Mouse (Mus musculus) granulocyte monocyte progenitor cell, adult 5-6 weeks (primary cell): ENCODE data around the gene Jade1. TPM values are rescaled to one million over a fixed set of nuclear protein-coding genes. Genes with fewer than 3 reads are reported as not detected.

Source experiments
- ATAC-seq: replicated peaks from 2 replicates; pipeline ENCODE4 v1.8.0; 2016; ENCODE audit warnings: mild to moderate bottlenecking, moderate TSS enrichment, inconsistent platforms; ENCODE audit not compliant: poor library complexity, severe bottlenecking
- total RNA-seq, 2 experiments: library from RNA; stranded (forward) in 1 of 2; stranded (reverse) in 1 of 2; fragments of 200-712, 200-1000 nt in 1 of 2; fragments of >200 nt in 1 of 2; fragmentation: Nextera tagmentation in 1 of 2; gene quantifications; 2 replicates each; pipeline ENCODE4 v1.2.3; 2014 to 2017

Gene Jade1
- total RNA-seq, 2 experiments from 2014 or later = 53.3 to 72.7 TPM

- ATAC-seq = peak; percentile 36
Measured at GRCm38 (mm10) chr3:41574208-41574607, 18.7 kb downstream of the Jade1 start.

- 0 out of 2 replicates have a peak, but pooled peaks have one; percentile 21 for ATAC-seq
Measured at GRCm38 (mm10) chr3:41574720-41575435, 19.3 kb downstream of the Jade1 start.

- no peak for ATAC-seq
Measured at GRCm38 (mm10) chr3:41575971-41576370, 20.4 kb downstream of the Jade1 start.

GRCm38 (mm10) chr3:41577240-41577639 is 21.7 kb downstream of the Jade1 start:
- no peak for ATAC-seq

GRCm38 (mm10) chr3:41579873-41580272 is 24.3 kb downstream of the Jade1 start:
- ATAC-seq = peak; percentile 58

DNA sequence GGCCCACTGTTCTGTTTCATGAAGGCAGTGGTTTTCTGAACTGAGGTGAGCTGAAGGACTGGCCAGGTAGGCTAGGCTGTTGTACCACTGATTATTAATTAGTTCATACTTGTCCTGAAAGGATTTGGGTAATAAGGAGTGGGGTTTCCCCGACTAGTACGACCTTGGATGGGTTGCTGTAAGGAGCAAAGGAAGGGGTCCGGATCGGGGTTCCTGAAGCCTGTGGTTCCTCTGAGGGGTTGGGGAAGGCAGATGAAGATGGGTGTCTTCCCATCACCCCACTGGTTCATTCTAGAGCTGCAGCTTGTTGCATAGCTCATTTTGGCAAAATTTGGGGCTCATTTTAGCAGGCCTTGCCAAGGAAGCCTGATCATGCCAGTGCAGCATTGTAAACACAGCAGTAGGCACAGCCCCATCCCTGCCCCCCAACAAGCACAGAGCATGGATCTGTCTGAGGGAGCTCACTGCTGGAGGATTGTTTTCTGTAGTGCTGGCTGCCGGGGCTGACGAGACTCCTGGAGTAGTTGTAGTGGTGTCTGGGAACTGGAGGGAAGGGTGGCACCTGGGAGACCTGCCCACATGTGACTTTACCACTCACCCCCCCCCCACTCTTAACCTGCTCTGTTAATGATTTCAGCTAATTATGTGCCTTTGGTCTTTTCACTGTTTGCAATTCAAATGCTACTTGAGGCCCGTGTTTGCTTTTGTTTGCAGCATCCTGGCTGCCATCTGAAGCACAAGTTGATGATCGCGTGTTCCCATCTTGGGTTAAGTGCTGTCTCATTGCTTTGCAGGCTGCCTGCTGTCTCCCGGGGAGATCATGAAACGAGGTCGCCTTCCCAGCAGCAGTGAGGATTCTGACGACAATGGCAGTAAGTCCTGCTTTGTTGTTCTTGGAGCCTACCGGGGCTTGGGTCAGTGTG is 25.1 kb downstream of the Jade1 start:
- no peak for ATAC-seq

- ATAC-seq = no peak
Measured at GRCm38 (mm10) chr3:41581436-41581835, 25.9 kb downstream of the Jade1 start.

DNA sequence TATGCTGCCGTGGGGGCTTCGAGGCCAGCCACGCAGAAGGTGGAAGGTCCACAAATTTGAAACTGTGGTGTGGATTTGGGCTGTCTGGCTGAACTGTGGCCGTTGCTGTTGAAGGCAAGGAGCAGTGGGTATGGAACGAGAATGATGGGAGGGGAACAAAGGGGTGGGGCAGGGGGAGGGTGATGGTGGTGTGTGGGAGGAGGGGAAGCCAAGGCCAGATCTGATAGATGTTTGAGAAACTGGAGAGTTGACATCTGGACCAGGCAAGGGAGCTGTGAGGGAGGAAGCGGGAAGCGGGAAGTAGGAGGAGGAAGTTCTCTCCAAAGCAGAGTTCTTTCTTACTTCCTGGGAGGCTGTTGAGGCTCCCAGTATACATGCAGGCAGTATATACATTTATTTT is 26.7 kb downstream of the Jade1 start:
- peak; percentile 31 for ATAC-seq

DNA sequence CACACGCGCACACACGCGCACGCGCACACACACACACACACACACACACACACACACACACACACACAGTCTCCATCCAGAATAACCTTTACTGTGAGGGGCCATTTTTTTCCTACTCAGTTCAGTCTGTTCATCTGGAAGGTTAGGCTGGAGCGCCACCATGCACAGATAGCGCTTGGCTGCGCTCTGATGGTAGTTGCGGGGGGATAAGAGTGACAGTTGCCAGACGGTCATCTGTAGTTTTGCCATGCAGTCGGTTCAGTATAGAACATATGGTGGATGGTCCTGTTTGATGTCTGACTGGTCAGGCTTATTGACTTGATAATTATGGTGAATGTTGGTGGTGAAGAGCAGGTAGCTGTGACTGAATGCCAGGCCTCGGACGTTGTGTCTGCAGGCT is 27.6 kb downstream of the Jade1 start:
- no peak for ATAC-seq

- no peak for ATAC-seq
Measured at GRCm38 (mm10) chr3:41583621-41584020, 28.1 kb downstream of the Jade1 start.

DNA sequence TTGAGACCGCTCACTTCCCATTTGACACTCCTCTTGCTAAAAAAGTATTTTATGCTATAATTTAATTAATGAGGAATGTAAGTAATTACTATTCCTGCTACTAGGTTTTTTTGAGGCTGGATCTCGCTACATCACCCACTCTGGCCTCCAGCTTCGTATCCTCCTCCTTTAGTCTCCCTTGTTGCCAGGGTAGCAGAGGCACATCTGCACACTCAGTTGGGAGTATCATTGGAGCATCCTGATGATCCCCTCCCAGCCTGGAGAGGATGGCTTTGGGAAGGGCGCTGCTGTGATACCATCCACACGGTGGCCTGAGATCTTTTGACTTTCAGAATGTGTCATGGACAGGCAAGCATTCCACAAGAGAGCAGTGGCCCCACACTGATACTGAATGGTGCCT is 30.0 kb downstream of the Jade1 start:
- no peak for ATAC-seq

DNA sequence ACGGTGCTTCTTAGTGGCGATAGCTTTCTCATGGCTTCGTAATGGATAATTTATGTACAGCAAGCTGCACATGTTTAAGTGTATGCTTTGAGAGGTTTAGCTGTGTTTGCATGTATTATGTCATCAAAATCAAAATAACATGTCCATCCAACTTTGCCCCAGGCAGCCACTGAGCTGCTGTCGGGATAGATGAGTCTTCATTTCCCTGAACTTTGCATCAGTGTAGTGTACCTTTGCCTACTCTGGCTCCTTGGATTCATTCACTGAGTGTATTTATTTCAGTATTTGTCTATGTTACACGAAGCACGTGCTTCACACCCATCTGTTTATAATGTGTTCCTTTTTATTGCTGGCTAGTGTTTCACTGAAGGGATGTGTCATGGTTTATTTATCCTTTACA is 30.8 kb downstream of the Jade1 start:
- no peak for ATAC-seq

DNA sequence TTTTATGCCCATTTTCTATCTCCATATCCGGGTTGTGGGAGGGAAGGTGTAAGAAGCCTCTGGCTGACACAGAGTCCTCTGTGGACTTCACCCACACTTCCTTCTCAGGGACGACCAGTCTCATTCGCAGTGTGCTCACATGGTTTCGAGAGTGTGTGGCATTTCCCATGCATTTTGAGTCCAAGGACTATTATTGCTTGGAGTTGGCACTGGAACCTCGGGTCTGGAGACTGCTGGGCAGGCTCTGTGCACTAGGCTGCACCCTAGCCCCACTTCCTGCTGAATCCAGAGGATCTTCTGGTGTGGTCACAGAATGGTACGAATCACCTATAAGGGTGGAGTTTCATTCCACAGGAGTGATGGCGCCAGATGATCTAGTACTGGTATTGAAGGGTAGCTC is 31.4 kb downstream of the Jade1 start:
- peak; percentile 15; the same call in 1 of the 2 replicates for ATAC-seq

GRCm38 (mm10) chr3:41587588-41587987 is 32.1 kb downstream of the Jade1 start:
- ATAC-seq = peak; percentile 86

DNA sequence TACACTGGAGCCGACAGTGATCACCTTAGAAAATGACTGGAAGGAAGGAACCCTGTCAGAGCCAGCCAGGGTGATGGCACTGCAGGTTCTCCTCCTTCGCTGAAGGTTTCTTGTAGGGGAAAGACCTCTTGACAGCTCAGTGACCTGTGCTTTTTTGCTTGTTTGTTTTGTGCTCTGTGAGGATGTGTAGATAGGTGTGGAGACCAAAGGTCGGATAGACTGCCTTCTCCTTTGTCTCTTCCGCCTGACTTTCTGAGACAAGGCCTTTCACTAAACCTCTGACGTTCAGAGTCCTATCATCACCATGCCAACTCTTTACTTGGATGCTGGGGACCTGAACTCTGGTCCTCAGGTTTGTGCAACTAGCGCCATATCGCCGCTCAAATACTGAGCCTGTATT is 33.0 kb downstream of the Jade1 start:
- ATAC-seq = no peak

DNA sequence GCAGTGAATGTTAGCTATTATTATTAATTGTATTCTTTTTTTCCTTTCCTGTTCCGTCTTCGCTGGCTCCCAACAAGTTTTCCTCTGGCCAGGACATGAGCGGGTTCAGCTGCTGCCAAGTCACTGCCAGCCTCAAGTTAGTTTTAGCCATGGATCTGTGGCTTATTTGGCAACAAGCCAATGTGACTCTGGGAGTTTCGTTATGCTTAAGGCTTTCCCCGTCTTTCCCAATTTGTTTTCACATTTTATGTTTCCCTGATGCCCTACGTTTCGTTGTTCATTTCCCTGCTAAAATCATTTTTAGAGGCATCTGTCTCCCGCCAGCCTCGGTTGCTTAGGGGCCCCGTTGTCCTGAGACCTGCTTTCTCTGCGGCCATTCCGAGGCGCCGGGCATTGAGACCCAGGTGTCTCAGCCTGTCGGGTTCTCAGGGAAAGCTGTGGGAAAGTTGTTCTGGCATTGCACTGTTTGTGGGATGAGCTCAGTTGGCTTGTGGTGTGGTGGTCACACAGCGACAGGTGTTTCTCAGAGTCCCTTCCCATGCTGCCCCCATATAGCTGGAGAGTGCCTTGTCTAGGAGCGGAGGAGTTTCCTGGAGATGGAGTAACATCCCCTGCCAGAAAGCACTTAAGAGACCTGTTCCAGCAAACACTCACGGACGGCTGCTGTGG is 33.8 kb downstream of the Jade1 start:
- no peak for ATAC-seq

DNA sequence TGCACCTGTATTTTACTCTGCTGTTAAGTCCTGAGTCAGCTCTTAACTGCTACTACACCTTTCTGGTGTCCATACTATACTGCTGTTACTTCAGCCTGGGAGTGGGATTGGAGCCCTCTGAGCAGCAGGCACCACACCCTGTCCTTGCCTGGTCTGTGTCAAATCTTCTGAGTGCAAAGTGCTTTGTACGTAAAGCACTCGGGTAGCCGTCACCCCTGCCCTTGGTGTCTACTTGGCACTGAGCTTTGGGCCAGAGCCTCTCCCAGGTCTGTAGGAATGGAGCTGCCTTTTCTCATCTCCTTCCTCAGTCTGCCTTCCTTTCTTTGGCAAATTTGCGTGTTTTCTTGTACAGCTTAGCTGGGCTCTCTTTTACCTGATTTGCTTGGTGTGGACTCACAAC is 34.5 kb downstream of the Jade1 start:
- no peak for ATAC-seq

DNA sequence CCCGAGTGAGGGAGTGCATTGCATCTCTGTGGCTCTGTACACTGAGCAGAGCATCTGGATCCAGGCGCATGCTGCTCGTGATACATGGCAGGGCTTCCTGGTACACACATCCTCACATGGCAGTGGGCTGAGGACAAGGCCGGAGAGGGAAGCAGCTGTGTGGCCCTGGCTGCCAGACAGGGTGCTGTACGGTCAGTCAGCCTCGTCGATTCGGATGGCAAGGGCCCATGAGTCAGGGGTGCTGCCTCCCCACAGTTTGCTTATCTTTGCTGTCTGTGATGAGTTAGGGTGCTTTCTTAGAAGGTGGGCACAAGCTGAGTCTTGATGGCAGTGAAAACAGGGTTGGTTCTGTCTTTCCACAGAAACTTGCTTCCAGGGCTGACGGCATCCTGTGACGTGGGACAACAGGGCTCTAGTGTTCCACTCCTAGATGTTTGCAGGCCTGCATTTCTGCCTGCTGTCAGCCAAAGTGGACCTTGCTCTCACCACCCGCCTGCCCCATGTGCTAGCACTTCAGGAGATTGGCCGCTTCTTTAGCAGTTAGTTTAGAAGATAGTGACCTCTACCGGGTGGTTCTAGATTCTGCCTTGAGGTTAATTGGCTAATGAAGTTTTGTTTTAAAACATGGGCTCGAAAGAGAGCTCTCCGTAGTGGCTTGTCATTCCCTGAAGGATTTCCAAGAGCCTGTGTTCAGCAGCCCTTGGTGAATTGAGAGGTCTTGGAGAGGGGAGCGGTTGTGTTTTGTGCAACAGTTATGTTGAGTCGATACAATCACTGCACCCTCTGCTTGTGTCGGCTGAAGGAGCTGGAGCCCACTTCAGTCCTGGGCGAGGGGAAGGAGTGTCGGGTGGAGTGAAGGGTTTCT is 35.4 kb downstream of the Jade1 start:
- no peak for ATAC-seq

DNA sequence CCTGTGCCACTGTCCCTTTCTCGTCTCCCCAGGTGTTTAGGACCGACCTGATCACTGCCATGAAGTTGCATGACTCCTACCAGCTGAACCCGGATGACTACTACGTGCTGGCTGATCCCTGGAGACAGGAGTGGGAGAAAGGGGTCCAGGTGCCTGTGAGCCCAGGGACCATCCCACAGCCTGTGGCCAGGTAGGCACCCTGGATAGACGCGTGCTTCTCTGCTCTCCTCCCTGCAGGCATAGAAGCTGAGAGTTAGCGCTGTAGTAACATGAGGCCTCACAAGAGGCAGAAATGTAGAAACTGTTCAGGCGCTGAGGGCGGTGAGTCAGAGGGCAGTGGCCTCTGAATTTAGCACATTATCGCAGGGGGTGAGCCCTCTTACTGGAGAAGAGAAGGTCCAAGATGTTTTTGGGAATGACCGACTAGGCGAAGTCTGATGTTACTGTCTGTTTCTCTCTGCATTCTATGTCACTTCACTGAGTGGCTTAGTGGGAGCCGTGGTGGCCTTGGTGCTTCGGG is 36.2 kb downstream of the Jade1 start:
- no peak for ATAC-seq

GRCm38 (mm10) chr3:41592805-41593204 is 37.3 kb downstream of the Jade1 start:
- ATAC-seq = peak; percentile 26; the same call in 1 of the 2 replicates
